Mouse (Mus musculus): ENCODE results near the gene Rnase1. TPM values are rescaled to one million over a fixed set of nuclear protein-coding genes. Genes with fewer than 3 reads are reported as not detected.
A peak's percentile ranks its signal among the peaks of the same experiment; 100 is the strongest.

Gene Rnase1
- polyA plus RNA-seq, 1 experiment, result 4.8 TPM

DNA sequence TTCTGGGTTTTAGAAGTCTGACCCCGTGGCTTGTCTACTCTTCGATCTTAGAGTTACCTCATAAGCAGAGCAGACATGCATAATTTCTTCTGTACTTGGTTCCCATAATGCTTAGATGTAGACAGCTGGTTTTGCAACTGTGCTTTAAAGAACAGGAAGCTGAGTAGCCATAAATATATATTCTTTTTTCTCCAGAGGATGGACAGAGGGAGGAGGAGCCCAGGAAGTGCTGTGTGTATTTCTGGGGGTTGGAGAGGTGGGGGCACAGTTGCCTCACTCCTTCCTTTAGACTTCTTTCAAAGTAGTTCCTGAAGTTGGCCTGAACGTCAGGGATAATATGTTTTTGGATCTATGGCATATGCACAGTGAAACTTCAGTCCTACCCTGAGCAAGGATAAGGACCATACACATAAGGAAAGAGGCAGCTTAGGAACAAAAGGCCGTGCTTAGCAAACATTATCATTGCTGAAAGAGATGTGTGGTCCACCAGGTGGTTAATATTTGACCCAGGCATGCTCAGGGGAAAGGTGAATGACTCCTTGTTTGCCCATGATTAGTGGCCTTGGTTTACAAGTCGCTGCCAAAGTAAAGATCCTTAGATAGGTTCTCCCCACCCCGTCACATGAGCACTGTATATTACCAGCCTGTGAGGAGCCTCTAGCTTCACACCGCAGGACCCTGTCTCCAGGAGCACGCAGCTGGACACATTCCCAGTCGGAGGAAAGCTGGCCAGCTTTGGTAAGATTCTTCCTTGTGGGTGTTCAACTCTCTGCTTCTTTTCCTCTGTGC, 50.7 kb downstream of the Rnase1 start:
- peaks cover 11% of the 10 kb centered on the region for H3K4me1 ChIP-seq (ENCODE audit: control insufficient read depth, insufficient read depth, low read length)
- H3K4me3 ChIP-seq (replicated peaks; ENCODE audit: extremely low read depth, low read depth, low read length), result peak overlapping the region; percentile 34
- TF ChIP-seq POLR2A (IDR thresholded peaks at IDR 0.05; ENCODE audit: borderline replicate concordance, extremely low read depth, low read depth, low read length), result peak; percentile 75; the same call in 1 of the 2 replicates
- no peak for TF ChIP-seq CTCF (IDR thresholded peaks at IDR 0.05; ENCODE audit: insufficient read depth, low read length)
- 41% methylated on average over 9 of the region's 9 CpGs for WGBS
- peak; percentile 59 for DNase-seq

Other genes with a start within 250 kb of the Rnase1 start
- 1.4 and 3.7 TPM in 2 replicates for gene Klhl33, start 249.3 kb downstream of the Rnase1 start, polyA plus RNA-seq (2012; rRNA removed)
- 104 and 122 TPM in 2 replicates for gene Osgep, start 221.9 kb downstream of the Rnase1 start, polyA plus RNA-seq (2012; rRNA removed)
- 12.0 and 23.2 TPM in 2 replicates for gene Apex1, start 221.8 kb downstream of the Rnase1 start, polyA plus RNA-seq (2012; rRNA removed)
- gene Pip4p1, start 215.9 kb downstream of the Rnase1 start, polyA plus RNA-seq (2012; rRNA removed), result 99.1 and 111 TPM in 2 replicates
- 35.3 and 37.0 TPM in 2 replicates for gene Pnp, start 215.7 kb downstream of the Rnase1 start, polyA plus RNA-seq (2012; rRNA removed)
- 20.3 and 46.2 TPM in 2 replicates for gene Gm49342, start 202.3 kb downstream of the Rnase1 start, polyA plus RNA-seq (2012; rRNA removed)
- 0.97 and 1.1 TPM in 2 replicates for gene Pnp2, start 190.8 kb downstream of the Rnase1 start, polyA plus RNA-seq (2012; rRNA removed)
- 0.14 TPM in 1 of 2 replicates, not detected in the other for gene Rnase10, start 139.0 kb downstream of the Rnase1 start, polyA plus RNA-seq (2012; rRNA removed)
- gene Rnase9, start 104.9 kb downstream of the Rnase1 start, polyA plus RNA-seq (2012; rRNA removed), result not detected in 2 replicates
- not detected in 2 replicates for gene Rnase11, start 96.6 kb downstream of the Rnase1 start, polyA plus RNA-seq (2012; rRNA removed)
- not detected in 2 replicates for gene Rnase12, start 89.1 kb downstream of the Rnase1 start, polyA plus RNA-seq (2012; rRNA removed)
- gene Olfr750, start 72.3 kb downstream of the Rnase1 start, polyA plus RNA-seq (2012; rRNA removed), result 3.1 and 3.6 TPM in 2 replicates
- 581 and 650 TPM in 2 replicates for gene Rnase4, start 55.7 kb downstream of the Rnase1 start, polyA plus RNA-seq (2012; rRNA removed)
- gene Ang, start 55.6 kb downstream of the Rnase1 start, polyA plus RNA-seq (2012; rRNA removed), result 61.7 and 72.5 TPM in 2 replicates
- 0.08 TPM in 1 of 2 replicates, not detected in the other for gene Eddm3b, start 32.4 kb downstream of the Rnase1 start, polyA plus RNA-seq (2012; rRNA removed)
- 12.1 and 19.2 TPM in 2 replicates for gene Rnase6, start 22.9 kb downstream of the Rnase1 start, polyA plus RNA-seq (2012; rRNA removed)
- gene Rnase2b, start 15.5 kb upstream of the Rnase1 start, polyA plus RNA-seq (2012; rRNA removed), result 0.40 TPM in 1 of 2 replicates, not detected in the other
- not detected in 2 replicates for gene Ang2, start 52.4 kb upstream of the Rnase1 start, polyA plus RNA-seq (2012; rRNA removed)
- not detected in 2 replicates for gene Ear14, start 56.6 kb upstream of the Rnase1 start, polyA plus RNA-seq (2012; rRNA removed)
- not detected in 2 replicates for gene Rnase2a, start 109.3 kb upstream of the Rnase1 start, polyA plus RNA-seq (2012; rRNA removed)
- not detected in 2 replicates for gene Gm7247, start 215.0 kb upstream of the Rnase1 start, polyA plus RNA-seq (2012; rRNA removed)